Mouse (Mus musculus) layer of hippocampus, adult 9-11 months (tissue): ENCODE measurements around the gene Mup1.
"Not testable (repeated sequence)": the region's sequence is repeated elsewhere in the genome, so short reads cannot be mapped to it uniquely, and the experiment has no call there.

Source experiments
- DNase-seq: peaks from one replicate; pipeline ENCODE4 v3.0.0; 2022

Gene Mup1

DNA sequence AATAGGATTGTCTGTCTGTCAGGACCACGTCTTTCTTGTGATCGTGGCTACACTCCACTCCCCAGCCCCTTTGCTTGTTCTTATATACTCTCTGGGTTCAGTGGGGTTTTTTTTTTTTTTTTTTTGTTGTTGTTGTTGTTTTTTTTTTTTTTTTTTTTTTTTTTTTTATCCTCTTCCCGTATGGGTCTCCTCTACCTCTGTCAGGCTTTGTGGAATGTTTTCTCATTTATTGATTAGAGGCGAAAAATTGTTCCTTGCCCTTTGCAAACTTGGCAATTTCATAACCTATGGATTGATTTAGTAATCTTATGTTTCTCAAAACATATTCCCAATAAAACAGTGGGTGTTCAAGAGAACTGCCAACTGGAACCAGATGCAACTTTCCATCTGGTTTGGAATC is at the start of gene Mup1:
TSS of gene Mup1 (minus strand) at position 101 of the 400 bp plus-strand sequence.
- not testable (repeated sequence) for DNase-seq
